Mouse (Mus musculus): ENCODE measurements around the gene Actn1.

Actn1 gene

DNA sequence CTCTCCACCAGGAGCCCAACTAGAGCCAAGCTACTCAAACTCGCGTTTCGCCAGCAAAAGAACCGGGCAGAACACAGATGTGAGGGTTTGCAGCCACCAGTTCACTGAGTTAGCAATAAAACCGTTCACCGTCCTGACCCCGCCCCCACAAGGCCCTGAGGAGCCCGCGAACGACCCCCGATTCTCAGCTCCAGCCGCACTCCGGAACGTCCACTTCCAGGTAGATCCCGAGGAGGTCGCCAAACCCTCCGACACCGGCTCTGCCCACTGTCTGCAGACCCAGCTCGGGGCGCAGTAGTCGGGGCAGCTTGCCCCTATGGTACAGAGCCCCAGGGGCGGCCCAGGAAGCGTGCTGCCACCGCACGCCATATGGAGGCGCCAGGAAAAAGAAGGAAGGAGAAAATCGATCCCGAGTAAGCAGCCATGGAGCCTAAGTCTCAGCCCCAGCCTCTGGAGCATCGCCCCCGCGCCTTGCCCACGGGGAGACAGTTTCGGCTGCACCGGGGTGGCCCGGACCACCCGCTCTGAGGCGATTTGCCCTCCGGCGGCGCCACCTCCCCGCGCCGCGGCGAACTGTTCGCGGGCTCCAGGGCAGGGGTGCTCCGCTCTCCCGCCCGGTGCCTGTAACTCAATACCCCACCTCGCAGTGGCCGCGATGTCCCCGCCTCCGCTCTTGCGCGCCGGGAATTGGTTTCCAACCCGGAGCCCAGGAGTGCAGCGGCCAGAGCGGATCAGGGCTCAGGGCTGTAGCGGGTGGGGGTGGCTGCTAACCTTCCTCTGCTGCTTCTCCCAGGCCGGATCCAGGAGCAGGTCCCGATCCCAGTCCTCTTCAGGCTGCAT, 735 bp downstream of the Actn1 start:
- peak; percentile 30 to 70 for DNase-seq (ENCODE audit: low spot score in 2 of 2)

- DNase-seq (ENCODE audit: low spot score in 2 of 2), result no peak
Measured at GRCm38 (mm10) chr12:80258520-80259215, 1.5 kb downstream of the Actn1 start.

GRCm38 (mm10) chr12:80251978-80252377, 8.2 kb downstream of the Actn1 start:
- no peak for DNase-seq (ENCODE audit: low spot score in 2 of 2)

DNA sequence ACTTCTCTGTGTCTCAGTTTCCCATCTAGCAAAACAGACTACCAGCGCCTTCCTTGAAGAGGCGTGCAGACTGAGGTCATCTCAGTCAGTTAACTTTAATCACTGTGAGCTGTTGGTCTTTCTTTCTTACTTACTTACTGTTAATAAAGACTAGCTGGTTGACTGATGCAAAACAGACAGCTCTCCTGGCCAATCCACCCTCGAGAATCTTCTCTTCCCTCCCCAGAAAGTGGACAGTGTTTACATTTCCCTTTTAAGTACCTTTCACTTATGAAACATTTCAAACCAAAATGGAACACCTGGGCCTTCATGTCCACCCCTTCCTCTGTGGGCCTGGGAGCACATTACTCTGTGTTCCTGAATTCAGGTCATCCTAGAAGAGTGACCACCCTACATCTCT, 8.6 kb downstream of the Actn1 start:
- no peak for DNase-seq (ENCODE audit: low spot score in 2 of 2)

DNA sequence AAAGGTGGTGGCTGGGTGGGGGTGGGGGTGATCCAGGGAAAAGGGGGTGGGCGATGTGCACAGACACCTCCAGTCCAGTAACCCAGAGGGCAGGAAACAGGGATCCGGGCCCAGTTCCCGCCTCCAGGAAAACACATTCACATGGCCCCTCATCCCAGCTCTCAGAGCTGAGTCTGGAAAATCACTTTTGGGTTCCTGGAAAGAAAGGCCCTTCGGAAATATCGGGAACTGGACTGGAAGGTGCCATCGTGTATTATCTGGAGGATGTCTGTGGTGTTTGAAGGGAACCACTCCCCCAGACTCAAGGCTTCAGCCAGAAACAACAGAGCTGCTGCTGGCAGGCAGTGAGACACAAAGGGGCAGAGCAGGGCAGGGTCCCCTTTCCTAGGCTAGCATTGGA, 10.6 kb downstream of the Actn1 start:
- DNase-seq (ENCODE audit: low spot score in 2 of 2), result no peak

- DNase-seq (ENCODE audit: low spot score in 2 of 2), result no peak
Measured at GRCm38 (mm10) chr12:80247067-80247466, 13.1 kb downstream of the Actn1 start.

DNA sequence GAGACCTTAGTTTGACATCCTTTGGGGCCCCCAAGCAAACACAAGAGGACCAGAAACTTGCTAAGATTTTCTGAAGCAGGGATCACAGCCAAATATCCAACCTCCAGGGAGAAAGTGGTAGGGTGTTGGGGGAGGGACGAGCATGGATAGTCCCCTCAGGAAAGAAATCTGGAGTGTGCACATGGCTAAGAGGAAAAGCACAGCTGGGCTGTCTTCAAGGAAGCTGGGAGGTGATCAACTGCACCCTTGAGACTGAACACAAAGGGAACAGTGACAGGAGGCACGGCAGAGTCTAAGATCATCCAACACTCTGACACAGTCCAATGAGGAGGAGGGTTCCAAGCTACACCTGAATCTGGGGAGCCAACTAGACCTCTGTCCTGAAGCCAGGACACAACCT, 13.7 kb downstream of the Actn1 start:
- DNase-seq (ENCODE audit: low spot score in 2 of 2), result no peak

GRCm38 (mm10) chr12:80244755-80245154, 15.4 kb downstream of the Actn1 start:
- no peak for DNase-seq (ENCODE audit: low spot score in 2 of 2)

DNA sequence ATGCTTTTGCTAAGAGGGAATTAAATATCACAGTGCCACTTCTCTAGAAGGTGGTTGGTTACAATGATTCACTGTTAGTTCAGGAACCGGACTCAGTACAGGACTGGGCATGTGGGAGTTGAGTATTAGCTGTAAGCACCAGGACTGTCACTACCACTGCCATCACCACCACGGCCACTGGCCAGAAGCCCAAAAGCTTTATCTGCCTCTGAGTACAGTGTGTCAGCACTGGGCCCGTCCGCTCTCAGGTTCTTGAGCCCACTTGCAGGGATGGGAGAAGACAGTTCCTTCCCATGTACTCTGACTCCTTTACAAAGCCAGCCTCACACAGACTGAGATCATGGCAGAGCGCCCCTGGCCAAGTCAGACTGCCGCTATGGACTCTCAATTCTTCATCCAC, 16.0 kb downstream of the Actn1 start:
- DNase-seq (ENCODE audit: low spot score in 2 of 2), result no peak

- DNase-seq (ENCODE audit: low spot score in 2 of 2), result no peak
Measured at GRCm38 (mm10) chr12:80243335-80243734, 16.8 kb downstream of the Actn1 start.

DNA sequence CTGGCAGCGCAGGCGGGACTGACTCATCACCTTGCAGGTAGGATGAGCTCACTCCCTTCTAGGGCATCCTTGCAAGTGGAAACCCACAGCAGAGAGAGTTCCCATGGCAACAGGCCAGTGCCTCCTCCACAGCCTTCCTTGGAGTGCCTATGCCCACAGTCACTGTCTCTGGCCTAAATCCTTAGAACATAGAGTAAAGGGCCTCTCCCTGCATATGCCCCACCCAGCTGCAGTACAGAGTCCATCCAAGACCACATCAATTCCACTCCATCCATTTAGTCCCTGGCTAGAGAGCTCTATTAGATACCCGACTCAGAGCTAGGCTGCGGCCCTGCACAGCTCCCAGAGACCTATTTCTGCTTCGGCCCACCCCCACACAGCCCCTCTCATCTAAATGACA, 20.7 kb downstream of the Actn1 start:
- DNase-seq (ENCODE audit: low spot score in 2 of 2), result no peak

DNA sequence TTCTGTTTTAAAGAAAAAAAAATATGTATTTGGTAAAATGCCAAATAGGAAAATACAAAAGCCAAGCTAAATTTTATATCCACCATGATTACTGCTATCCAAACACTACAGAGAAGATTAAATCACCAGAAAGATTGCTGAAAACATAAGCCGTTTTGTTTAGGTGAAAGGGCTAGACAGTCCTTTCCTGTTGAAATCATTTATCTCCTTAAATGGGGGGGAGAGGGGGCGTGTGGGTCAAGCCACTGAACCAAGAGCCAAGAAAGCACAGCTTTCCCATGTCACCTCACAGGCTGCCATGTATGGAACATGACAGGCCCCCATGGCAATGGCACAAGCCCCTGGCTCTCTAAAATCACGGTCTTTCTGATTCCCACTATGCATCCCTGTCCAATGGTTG, 21.6 kb downstream of the Actn1 start:
- DNase-seq (ENCODE audit: low spot score in 2 of 2), result no peak

- no peak for DNase-seq (ENCODE audit: low spot score in 2 of 2)
Measured at GRCm38 (mm10) chr12:80235295-80235694, 24.9 kb downstream of the Actn1 start.

DNA sequence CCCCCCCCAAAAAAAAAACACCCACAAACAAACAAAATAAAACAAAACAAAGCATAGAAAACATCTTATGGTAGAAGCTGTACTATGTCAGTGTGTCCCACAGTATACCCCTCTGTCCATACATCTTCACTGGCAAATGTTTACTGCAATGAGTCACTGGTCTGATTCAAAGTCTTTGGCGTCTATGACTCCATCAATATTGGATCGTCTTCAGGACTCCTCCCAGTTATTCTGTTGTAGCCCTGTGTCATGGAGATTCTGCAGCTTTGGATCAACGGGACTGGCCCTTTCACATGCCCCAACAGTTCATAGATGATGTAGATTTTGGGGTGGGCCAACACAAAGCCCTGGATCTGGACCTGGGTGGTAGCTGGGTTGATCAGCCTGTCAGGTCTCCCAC, 25.9 kb downstream of the Actn1 start:
- DNase-seq (ENCODE audit: low spot score in 2 of 2), result no peak

- no peak for DNase-seq (ENCODE audit: low spot score in 2 of 2)
Measured at GRCm38 (mm10) chr12:80232840-80233218, 27.3 kb downstream of the Actn1 start.

- DNase-seq (ENCODE audit: low spot score in 2 of 2), result no peak
Measured at GRCm38 (mm10) chr12:80232076-80232839, 27.9 kb downstream of the Actn1 start.

DNA sequence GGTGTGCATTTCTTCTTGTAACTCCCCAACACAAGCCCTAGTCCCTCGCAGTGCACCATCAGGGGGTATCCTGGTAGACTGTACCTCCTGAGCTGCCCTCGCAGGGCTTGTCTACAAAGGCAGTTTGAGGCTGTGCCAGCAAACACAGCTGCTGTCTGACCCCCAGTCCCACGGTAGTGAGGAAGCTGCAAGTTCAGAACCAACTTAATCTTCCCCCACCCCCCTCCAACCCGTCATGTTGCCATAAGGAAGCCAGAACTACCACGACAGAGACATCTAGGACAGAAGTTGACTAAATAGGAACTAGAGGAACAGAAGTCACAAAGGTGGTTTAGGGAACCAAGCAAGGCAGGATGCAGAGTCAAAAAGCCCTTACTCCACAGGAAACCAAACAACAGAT, 28.9 kb downstream of the Actn1 start:
- DNase-seq (ENCODE audit: low spot score in 2 of 2), result no peak

DNA sequence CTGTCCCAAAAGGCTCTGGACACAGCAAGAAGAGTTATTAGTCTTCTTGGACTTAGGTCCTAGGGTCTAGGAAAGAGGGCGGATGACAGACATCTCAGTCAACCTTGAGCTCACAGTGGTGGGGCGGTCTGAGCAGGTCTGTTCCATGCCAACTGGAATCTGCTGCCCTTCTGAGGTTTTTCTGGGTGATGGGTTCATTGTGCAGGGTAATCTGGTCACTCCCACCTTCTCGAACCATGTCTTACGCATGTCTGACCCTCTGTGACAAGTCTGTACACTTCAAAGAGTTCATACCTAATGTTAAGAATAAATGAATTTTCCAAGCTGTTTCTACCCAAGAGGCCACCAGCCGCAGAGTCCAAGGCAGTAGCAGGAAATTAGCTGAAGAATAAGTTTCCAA, 29.3 kb downstream of the Actn1 start:
- no peak for DNase-seq (ENCODE audit: low spot score in 2 of 2)

- DNase-seq (ENCODE audit: low spot score in 2 of 2), result peak in 1 of 2 experiments; percentile 72
Measured at GRCm38 (mm10) chr12:80230111-80230700, 30.0 kb downstream of the Actn1 start.

GRCm38 (mm10) chr12:80229010-80229800, 31.0 kb downstream of the Actn1 start:
- no peak for DNase-seq (ENCODE audit: low spot score in 2 of 2)

GRCm38 (mm10) chr12:80228356-80228755, 31.8 kb downstream of the Actn1 start:
- DNase-seq (ENCODE audit: low spot score in 2 of 2), result no peak

All from urinary bladder, adult 18-20 months (tissue).